Mouse (Mus musculus) lung, postnatal 0 days (tissue): ENCODE data around the gene Pdcd7. TPM values are rescaled to one million over a fixed set of nuclear protein-coding genes. Genes with fewer than 3 reads are reported as not detected.
A peak's percentile ranks its signal among the peaks of the same experiment; 100 is the strongest.

Experiments used
- ATAC-seq: fragments of 200-750 bp; cut with Nextera tagmentation; 2 replicates; pipeline ENCODE4 v1.8.0; 2017; ENCODE audit warnings: moderate library complexity
- DNase-seq: peaks from one replicate; pipeline ENCODE4 v3.0.0-alpha.2; 2016; ENCODE audit warnings: low spot score
- H3K27ac ChIP-seq: fragments of 300-500 bp; sonication (generic); 2 replicates; pipeline ENCODE4 v1.5.1; 2014; ENCODE audit warnings: antibody characterized with exemption, mild to moderate bottlenecking, low read length, mixed read lengths
- H3K27me3 ChIP-seq: fragments of 300-500 bp; sonication (generic); replicated peaks from 2 replicates; pipeline ENCODE4 v1.6.1; 2014; ENCODE audit warnings: low read length, mixed read lengths; ENCODE audit not compliant: insufficient read depth
- H3K36me3 ChIP-seq: fragments of 300-500 bp; sonication (generic); 2 replicates; pipeline ENCODE4 v1.6.1; 2014; ENCODE audit warnings: low read length, mixed read lengths; ENCODE audit not compliant: insufficient read depth
- H3K4me1 ChIP-seq: fragments of 300-500 bp; sonication (generic); 2 replicates; pipeline ENCODE4 v1.6.1; 2014; ENCODE audit warnings: antibody characterized with exemption, low read depth, low read length, mixed read lengths; ENCODE audit not compliant: insufficient read depth
- H3K4me2 ChIP-seq: fragments of 300-500 bp; sonication (generic); replicated peaks from 2 replicates; pipeline ENCODE4 v1.6.1; 2014; ENCODE audit warnings: low read depth, mild to moderate bottlenecking, low read length, moderate library complexity, mixed read lengths
- H3K4me3 ChIP-seq: fragments of 300-500 bp; sonication (generic); 2 replicates; pipeline ENCODE4 v1.5.1; 2014; ENCODE audit warnings: low read depth, low read length
- H3K9ac ChIP-seq: fragments of 300-500 bp; sonication (generic); replicated peaks from 2 replicates; pipeline ENCODE4 v1.6.1; 2014; ENCODE audit warnings: low read depth, mild to moderate bottlenecking
- H3K9me3 ChIP-seq: fragments of 300-500 bp; sonication (generic); 2 replicates; pipeline ENCODE4 v1.6.1; 2016; ENCODE audit warnings: low read length, mixed read lengths
- CTCF ChIP-seq: IDR thresholded peaks from 2 replicates; pipeline ENCODE4 v1.5.1; 2016; ENCODE audit warnings: antibody characterized with exemption, mild to moderate bottlenecking
- EP300 ChIP-seq: IDR thresholded peaks from 2 replicates; pipeline ENCODE4 v1.6.1; 2016; ENCODE audit warnings: antibody characterized with exemption, mild to moderate bottlenecking, control low read depth
- WGBS: fragments of 180-500 bp; shearing (Covaris S2); extraction: QIAGEN DNeasy Blood & Tissue Kit; methylation state at CpG from one replicate; pipeline ENCODE4 v1.1.7; 2014; 5-methylcytosine and 5-hydroxymethylcytosine counted together
- polyA plus RNA-seq: library from polyadenylated mRNA; unstranded; fragments of >200 nt; fragmentation: Nextera tagmentation; extraction: Ambion mirVana; gene quantifications from 2 replicates; pipeline ENCODE4 v1.2.1, GENCODE M21; 2015

Gene Pdcd7
- polyA plus RNA-seq, 1 experiment from 2014 or later: 8.6 TPM

- H3K4me1 ChIP-seq: peaks cover 3% of the 10 kb centered on the region; the same call in 1 of the 2 replicates
- no peak overlapping the region for H3K4me3 ChIP-seq
- H3K27me3 ChIP-seq: no peaks in the 10 kb centered on the region
- TF ChIP-seq CTCF (peak; percentile 31), EP300 (no peak)
- 50% methylated on average over 4 of the region's 4 CpGs for WGBS
- DNase-seq: peak; percentile 81
- no peak overlapping the region for H3K9ac ChIP-seq
- ATAC-seq: peak; percentile 75
- no peak overlapping the region for H3K4me2 ChIP-seq
- H3K27ac ChIP-seq: peak overlapping the region; percentile 87
- no peaks in the 10 kb centered on the region for H3K9me3 ChIP-seq
- H3K36me3 ChIP-seq: no peaks in the 10 kb centered on the region
Measured at GRCm38 (mm10) chr9:65381017-65381590, 35.2 kb downstream of the Pdcd7 start.

DNA sequence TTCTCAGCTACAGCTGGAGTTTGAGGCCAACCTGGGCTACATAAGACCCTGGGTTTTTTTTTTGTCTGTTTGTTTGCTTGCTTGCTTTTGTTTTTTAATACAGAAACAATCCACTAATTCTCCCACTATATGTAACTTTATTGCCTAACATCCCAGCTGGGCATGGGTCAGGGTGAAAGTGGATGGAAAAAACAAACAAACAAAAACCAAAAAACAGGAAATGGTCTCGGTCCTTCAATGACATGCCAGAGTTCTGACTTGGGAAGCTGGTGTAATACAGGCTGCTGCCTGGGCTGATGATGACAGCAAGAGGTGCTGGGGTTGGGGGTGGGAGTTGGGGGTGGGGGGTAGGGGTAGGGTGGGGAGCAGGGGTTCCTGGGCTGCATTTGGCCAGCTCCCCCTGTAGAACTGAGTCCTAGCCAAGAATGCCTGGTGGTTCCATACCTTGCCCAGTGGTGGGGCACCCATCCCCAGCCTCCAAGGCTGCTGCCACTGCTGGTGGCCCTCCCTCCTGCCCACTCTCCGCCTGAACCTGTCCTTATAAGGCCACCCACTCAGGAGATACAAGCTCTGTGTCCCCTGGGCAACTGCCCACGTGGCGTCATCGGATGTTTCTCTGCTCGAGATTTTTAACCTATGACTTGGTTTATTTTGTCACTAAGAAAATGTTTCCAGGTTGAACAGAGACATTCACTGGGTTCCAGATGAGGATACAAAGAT, 36.3 kb downstream of the Pdcd7 start:
- ATAC-seq: peak; percentile 7; the same call in 1 of the 2 replicates
- Histone ChIP-seq H3K4me2 (no peak overlapping the region), H3K36me3 (no peaks in the 10 kb centered on the region), H3K27ac (peak overlapping the region; percentile 87), H3K9me3 (no peaks in the 10 kb centered on the region), H3K27me3 (no peaks in the 10 kb centered on the region), H3K4me3 (no peak overlapping the region), H3K4me1 (peaks cover 3% of the 10 kb centered on the region; the same call in 1 of the 2 replicates), H3K9ac (no peak overlapping the region)
- no peak for TF ChIP-seq CTCF
- peak; percentile 45; the same call in 1 of the 2 replicates for TF ChIP-seq EP300
- 45% methylated on average over 6 of the region's 6 CpGs for WGBS
- DNase-seq: peak; percentile 70

- DNase-seq (peak; percentile 48), ATAC-seq (no peak)
- Histone ChIP-seq H3K4me3 (no peak overlapping the region), H3K4me2 (no peak overlapping the region), H3K9ac (no peak overlapping the region), H3K27me3 (no peaks in the 10 kb centered on the region), H3K36me3 (no peaks in the 10 kb centered on the region), H3K4me1 (peaks cover 3% of the 10 kb centered on the region; the same call in 1 of the 2 replicates), H3K9me3 (no peaks in the 10 kb centered on the region), H3K27ac (peak overlapping the region; percentile 87)
- no peak for TF ChIP-seq CTCF
- TF ChIP-seq EP300: no peak
- 20% methylated on average over 3 of the region's 3 CpGs for WGBS
Measured at GRCm38 (mm10) chr9:65382751-65383097, 36.8 kb downstream of the Pdcd7 start.

- Histone ChIP-seq H3K27me3 (no peaks in the 10 kb centered on the region), H3K27ac (peak overlapping the region; percentile 87), H3K4me3 (no peak overlapping the region), H3K9me3 (no peaks in the 10 kb centered on the region), H3K36me3 (no peaks in the 10 kb centered on the region), H3K4me1 (peaks cover 3% of the 10 kb centered on the region; the same call in 1 of the 2 replicates), H3K4me2 (no peak overlapping the region), H3K9ac (no peak overlapping the region)
- ATAC-seq (no peak), DNase-seq (peak; percentile 45)
- TF ChIP-seq CTCF (no peak), EP300 (no peak)
- 36% methylated on average over 3 of the region's 3 CpGs for WGBS
Measured at GRCm38 (mm10) chr9:65384276-65384675, 38.4 kb downstream of the Pdcd7 start.

GRCm38 (mm10) chr9:65386373-65387140, 40.7 kb downstream of the Pdcd7 start:
- no peak overlapping the region for H3K9ac ChIP-seq

More at GRCm38 (mm10) chr9:65386373-65387140, 40.7 kb downstream of the Pdcd7 start:
- TF ChIP-seq CTCF (peak; percentile 60), EP300 (peak; percentile 83)
- DNase-seq (peak; percentile 91), ATAC-seq (peak; percentile 77)
- H3K27ac ChIP-seq: peak overlapping the region; percentile 81
- H3K4me1 ChIP-seq: peaks cover 3% of the 10 kb centered on the region; the same call in 1 of the 2 replicates
- H3K4me2 ChIP-seq: no peak overlapping the region
- H3K27me3 ChIP-seq: peaks cover 11% of the 10 kb centered on the region
- H3K9me3 ChIP-seq: no peaks in the 10 kb centered on the region
- no peak overlapping the region for H3K4me3 ChIP-seq
- 20% methylated on average over 8 of the region's 8 CpGs for WGBS
- H3K36me3 ChIP-seq: no peaks in the 10 kb centered on the region
